Mouse (Mus musculus) kidney, postnatal 4 days (tissue): ENCODE results near the gene Ttn.
"Not testable (repeated sequence)": the region's sequence is repeated elsewhere in the genome, so short reads cannot be mapped to it uniquely, and the experiment has no call there.

Experiments used
- DNase-seq, 2 experiments: peaks; one replicate each; pipeline ENCODE4 v3.0.0; 2021; ENCODE audit warnings: mixed read lengths in 2 of 2

Ttn gene

DNA sequence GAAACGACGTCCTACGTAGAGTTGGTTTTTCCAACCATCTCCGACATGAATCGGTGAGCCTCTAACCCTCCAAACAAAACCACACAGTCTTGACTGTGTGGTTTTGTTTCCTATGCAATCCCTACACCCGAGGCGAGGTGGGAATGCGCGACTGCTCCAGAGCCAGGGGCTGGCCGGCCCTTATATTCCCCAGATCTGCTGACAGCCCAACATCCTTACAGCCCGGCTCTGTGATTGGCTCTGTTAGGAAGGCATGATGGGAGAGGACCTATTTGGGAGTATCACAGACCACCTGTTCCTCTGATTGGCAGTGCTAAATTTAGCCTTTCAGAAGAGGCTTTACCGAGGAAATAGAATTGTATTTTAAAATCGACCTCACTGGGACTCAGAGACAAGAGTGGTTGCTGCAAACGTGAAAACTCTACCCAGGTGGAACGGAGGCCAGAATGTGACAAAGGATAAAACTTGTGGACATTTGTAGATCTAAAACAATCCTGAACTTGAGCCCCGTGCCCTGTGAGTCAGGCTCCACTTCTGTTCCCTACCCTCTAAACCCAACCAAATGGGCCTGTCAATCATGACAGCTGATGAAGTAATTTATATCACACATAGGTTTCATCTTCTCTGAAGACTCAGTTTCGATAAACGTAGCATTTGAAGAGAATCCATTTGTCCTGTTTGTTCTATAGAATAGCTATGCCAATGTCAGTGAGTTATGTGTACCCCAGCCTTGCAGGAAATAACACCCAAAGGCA, at the start of gene Ttn:
Gene Ttn, minus strand, starts transcription at position 157 of the 755 bp plus-strand sequence.
- no peak for DNase-seq

- DNase-seq = no peak
These were observed 38.3 kb upstream of the Ttn start for GRCm38 (mm10) chr2:77020649-77021048.

GRCm38 (mm10) chr2:77017735-77018134, 35.4 kb upstream of the Ttn start:
- no peak for DNase-seq

DNA sequence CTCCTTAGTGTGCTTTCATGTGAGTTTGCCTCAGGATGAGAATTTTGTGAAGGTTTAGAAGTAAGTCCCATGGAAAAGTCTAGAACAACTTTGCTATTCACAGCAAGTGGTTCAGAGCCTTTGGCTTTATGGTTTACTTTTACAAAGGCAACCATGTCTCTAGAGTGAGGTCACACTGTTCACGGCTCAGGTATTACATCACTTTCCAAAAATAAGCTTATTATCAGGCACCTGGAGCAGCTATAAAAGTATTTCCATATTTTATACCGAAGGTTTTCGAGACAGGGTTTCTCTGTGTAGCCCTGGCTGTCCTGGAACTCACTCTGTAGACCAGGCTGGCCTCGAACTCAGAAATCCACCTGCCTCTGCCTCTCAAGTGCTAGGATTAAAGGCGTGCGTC, 31.1 kb upstream of the Ttn start:
- not testable (repeated sequence) for DNase-seq

DNA sequence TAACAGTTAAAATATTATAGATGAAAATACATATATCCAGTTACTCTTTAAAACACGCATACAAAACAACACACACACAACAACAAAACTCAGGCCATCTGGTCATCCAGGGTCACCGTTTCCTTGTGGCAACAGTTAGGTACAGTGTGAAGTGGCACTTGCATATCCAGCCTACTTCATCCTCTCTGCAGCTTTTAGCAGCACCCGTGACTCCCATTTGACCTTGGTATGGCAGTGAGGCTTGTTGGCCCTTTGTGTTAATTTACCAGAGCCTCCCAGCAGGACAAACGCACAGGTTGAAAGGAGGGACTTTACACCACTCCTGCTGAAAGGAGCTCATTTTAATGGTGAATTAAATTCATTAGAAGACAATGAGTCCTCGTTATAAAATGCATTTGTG, 29.6 kb upstream of the Ttn start:
- DNase-seq = no peak

- no peak for DNase-seq
These were observed 24.7 kb upstream of the Ttn start for GRCm38 (mm10) chr2:77007015-77007414.

DNA sequence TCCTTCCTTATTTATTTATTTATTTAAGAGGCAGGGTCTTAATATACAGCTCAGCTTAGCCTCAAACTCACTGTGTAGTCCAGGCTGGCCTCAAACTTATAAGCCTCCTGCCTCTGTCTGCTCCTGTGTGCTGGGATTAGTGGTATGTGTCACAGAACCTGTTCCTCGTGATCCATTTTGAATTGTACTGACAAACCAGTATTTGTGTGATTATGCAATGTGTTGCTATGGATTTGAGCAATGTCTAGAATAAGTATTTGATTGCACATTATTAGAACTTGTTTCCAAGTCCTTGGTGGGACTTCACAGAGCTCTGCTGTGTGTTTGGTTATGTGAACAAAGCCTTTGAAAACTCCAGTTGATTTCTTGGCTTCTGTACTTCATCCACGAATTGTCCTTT, 20.8 kb upstream of the Ttn start:
- DNase-seq = no peak

- DNase-seq = no peak
These were observed 16.0 kb upstream of the Ttn start for GRCm38 (mm10) chr2:76998351-76998750.

- no peak for DNase-seq
These were observed 10.3 kb upstream of the Ttn start for GRCm38 (mm10) chr2:76992493-76993201.

DNA sequence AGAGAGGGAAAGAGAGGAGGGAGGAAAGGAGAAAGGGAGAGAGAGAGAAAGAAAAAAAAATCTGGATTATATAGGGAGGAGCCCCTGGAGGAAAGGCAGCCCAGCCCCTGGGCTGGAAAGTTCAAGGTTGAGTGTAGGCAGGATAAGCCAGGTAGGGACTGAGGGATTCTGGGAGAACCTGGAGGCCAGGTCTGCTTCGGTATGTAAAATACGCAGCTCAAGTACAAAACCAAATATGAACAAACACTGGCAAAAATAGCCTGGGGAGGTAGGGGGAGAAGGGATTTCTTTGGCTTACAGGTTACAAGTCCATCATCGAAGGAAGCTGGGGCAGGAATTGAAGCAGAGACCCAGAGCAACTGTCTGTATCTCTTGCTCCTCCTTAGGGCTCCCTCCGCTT, 5.0 kb upstream of the Ttn start:
- no peak for DNase-seq

DNA sequence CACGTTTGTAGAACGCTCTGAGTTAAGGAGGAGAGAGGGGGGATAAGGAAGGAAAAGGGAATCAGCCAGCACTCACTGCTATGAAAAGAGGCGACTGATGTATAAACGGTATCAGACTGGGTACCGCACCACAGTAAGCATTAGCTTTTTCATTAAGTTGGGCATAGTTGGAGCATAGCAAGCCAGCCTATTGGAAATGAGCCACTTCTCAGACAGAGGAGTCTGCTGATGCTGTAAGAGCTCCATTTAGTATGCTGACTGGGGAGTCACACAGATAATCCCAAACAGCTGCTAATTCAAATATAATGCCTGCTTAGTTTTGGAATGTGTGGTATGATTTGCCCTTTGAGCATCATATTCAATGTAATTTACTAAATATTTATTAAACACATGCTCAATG, 2.0 kb upstream of the Ttn start:
- no peak for DNase-seq

- no peak for DNase-seq
These were observed 1.3 kb upstream of the Ttn start for GRCm38 (mm10) chr2:76983601-76984000.

GRCm38 (mm10) chr2:76981717-76982116, 630 bp downstream of the Ttn start:
- no peak for DNase-seq

DNA sequence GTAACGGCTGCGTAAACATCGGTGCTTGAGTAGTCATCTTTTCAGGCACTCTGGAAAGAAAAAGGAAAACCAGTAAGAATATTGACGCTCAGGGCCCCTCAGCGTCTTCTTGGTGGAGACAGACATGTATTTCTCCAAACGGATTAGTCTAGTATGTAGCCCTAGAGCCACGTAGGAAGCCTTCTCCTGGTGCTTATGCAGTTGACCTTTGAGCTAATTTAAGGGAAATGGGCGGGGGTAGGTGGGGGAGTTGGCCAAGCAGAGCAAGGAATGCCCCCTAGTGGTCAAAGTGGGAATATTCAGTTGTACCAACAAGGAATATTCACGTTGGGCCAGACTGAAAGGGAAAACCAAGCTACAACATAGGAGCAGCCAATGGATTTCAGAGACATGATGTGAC, 2.2 kb downstream of the Ttn start:
- peak; percentile 24 to 47 for DNase-seq

DNA sequence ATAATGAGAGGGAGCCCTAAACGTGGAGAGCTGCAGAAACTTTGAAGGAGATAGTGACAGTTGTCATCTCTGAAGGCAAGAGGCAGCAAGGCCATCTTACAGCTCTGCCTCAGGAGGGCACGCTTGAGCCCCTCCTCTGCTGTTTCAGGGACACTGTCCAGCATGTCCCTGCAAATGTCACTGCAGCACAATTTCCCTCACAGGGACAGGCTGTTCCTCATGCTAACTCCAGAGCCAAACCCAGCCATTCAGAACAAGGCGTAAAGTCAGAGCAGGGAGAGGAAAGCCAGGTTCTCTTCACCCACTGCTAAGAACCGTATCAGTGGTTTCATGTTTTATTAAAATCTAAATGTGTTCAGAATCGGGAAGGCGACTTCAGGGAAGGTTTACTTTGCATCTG, 4.7 kb downstream of the Ttn start:
- no peak for DNase-seq

- no peak for DNase-seq
These were observed 10.3 kb downstream of the Ttn start for GRCm38 (mm10) chr2:76972051-76972450.

DNA sequence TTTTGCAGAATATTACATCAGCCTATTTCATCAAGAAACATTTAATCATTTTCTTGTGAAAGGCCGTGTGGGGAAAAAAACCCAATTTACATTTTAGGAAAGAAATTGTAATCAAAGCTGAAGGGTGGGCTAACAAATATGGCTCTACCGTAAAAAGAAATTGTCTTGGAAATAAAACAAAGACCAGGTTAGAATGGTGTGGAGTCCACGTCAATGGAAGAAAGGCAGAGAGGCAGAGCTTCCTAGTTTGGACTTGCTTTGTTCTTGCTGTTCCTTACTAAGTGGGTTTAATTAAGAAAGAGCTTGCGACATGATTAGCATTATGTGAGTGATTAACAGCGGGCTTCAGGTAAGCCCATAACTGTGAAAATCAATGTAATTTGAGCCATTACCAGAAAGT, 11.3 kb downstream of the Ttn start:
- DNase-seq = no peak

- no peak for DNase-seq
These were observed 11.7 kb downstream of the Ttn start for GRCm38 (mm10) chr2:76970669-76971068.

- no peak for DNase-seq
These were observed 12.1 kb downstream of the Ttn start for GRCm38 (mm10) chr2:76970204-76970603.

DNA sequence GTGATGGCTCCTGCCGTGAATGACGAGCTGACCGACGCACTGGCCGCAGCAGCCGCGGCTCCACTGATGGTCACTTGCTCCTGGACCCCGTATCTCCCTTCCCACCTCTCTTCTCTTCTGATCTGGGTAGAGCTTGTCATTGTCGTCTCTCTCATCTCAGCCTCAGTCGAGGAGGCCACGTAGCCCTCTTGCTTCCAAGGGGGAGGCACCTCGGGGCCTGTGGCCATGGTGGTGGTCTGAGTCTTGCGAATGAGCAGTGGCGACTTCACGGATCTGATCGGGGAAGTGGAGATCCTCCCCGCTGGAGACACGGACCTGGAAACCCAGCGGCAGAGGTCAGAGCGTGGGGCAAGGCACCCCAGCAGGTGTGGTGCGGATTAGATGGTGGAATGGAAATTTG, 12.7 kb downstream of the Ttn start:
- no peak for DNase-seq

DNA sequence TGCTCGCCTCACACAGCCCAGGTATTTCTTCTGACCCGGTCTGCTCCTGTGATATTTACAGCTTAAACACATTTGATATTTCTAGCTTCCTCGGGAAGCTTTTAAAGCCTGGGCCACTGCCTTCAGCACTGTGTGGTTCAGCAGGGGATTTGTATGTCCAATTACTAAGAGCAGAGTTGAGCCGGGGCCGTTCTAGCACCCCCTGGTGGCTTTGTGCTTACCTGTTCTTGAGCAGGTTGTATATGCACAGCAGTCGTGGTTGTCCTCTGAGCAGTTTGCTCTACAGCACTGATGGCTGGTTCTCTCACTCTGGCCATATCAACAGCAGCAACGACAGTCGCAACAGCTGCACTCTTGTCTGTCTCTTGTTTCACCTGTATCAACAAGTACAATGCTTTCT, 13.4 kb downstream of the Ttn start:
- peak; percentile 90 to 91 for DNase-seq

DNA sequence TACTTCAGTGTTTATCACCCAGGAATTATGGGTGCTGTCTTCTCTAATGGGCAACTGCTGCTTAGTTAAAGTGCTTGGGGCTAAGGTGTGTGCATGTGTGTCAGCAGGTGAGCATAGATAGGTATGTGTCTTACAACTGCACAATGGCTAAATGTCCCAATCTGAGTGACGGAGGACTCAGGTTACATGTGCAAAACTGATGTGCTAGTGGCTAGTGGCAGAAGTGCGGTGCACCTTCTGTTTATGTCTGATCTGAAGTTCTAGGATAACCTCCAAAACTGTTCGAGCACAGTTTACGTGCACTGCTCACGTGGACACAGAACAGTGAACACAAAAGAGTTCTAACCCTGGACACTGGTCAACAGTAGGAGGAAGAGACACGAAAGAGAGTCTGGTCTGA, 15.8 kb downstream of the Ttn start:
- DNase-seq = no peak

- no peak for DNase-seq
These were observed 16.3 kb downstream of the Ttn start for GRCm38 (mm10) chr2:76966013-76966412.

DNA sequence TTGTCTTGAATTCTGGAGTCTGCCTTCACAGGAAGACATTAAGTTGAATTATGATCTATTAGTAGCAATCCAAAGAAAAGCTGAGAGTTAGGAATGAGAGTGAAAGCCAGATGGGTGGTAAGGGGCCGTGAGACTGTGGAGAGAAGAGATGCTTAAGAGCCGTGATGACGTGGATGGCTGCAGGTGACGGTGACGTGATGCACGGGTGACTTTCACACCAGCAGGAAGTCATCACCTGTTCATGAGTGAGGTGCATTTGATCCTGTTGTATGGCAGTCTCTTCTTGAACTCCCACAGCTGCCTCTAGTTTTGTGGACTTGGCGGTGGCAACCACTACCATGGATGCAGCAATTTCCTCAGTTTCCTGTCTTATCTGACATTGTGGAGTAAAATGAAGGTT, 16.8 kb downstream of the Ttn start:
- DNase-seq = no peak

- DNase-seq = no peak
These were observed 20.3 kb downstream of the Ttn start for GRCm38 (mm10) chr2:76962045-76962432.
